Mouse (Mus musculus): ENCODE measurements at regions not wholly inside any gene's neighbourhood (a gene's known extent, or its start where the extent isn't known, plus 50 kb on each side); places are given as distances from the start of the nearest gene placed in this dataset.

DNA sequence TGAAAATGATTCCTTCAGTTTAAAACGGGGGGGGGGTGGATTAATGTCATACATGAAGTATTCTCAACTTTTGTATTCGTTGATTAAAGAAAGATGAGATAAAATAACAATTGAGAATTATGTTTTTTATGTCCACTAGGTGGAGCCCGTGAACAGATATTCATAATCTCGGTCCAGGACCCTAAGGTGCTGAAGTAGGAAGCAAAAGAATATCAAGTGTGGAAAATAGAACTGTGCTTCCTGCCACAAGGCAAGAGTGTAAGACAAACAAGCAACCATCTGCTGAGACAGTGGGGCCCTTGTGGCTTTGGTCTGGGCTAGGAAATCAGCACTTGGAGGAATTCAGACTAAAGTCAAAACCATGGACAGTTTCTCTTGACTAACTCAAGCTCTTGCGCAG, 50.9 kb upstream of the Kap start:
- no peak overlapping the region for H3K9ac ChIP-seq (ENCODE audit: low read length)
- no peak overlapping the region for H3K4me2 ChIP-seq
- no peaks in the 10 kb centered on the region for H3K9me3 ChIP-seq (ENCODE audit: control insufficient read depth, low read length)
- H3K4me3 ChIP-seq (ENCODE audit: low read depth, low read length), result no peak overlapping the region
- no peaks in the 10 kb centered on the region for H3K36me3 ChIP-seq (ENCODE audit: control insufficient read depth, insufficient read depth, low read length)
- no peaks in the 10 kb centered on the region for H3K27me3 ChIP-seq (ENCODE audit: control insufficient read depth, insufficient read depth, low read length)
- H3K4me1 ChIP-seq (ENCODE audit: control insufficient read depth, insufficient read depth, low read length), result no peaks in the 10 kb centered on the region
- DNase-seq (ENCODE audit: low spot score, missing footprints) (peak; percentile 85), ATAC-seq (ENCODE audit: low FRiP score) (no peak)
- H3K27ac ChIP-seq (ENCODE audit: low read depth, low read length), result no peak overlapping the region
- 35% methylated on average over 5 of the region's 5 CpGs for WGBS

DNA sequence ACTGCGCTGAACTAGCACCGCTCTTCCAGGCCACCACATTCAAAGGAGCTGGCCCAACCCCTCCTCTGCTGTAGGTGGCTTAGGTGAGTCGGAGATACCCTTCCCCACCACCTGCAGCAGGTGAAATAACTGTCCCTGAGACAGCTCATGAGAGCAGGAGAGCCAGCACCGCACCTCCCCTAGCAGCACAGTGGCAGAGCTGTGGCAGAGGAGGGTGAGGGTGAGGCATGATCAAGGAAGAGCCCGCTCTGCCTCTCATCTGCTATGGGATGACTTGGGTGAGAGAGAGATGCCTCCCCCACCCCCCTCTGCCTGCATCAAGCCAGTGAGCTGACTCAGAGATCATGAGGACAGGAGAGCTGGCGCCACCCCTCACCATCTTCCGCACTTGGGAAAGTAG, 81.1 kb upstream of the Kap start:
- Histone ChIP-seq H3K4me2 (no peak overlapping the region), H3K36me3 (ENCODE audit: control insufficient read depth, insufficient read depth, low read length) (no peaks in the 10 kb centered on the region), H3K27ac (ENCODE audit: low read depth, low read length) (no peak overlapping the region), H3K9me3 (ENCODE audit: control insufficient read depth, low read length) (no peaks in the 10 kb centered on the region), H3K27me3 (ENCODE audit: control insufficient read depth, insufficient read depth, low read length) (no peaks in the 10 kb centered on the region), H3K9ac (ENCODE audit: low read length) (no peak overlapping the region), H3K4me3 (ENCODE audit: low read depth, low read length) (no peak overlapping the region), H3K4me1 (ENCODE audit: control insufficient read depth, insufficient read depth, low read length) (no peaks in the 10 kb centered on the region)
- DNase-seq (ENCODE audit: low spot score, missing footprints) (no peak), ATAC-seq (ENCODE audit: low FRiP score) (no peak)
- whole genome bisulfite sequencing, result 86% methylated on average over 7 of the region's 7 CpGs

GRCm38 (mm10) chr6:133935671-133936070, 82.1 kb upstream of the Kap start:
- ATAC-seq (ENCODE audit: low FRiP score), result no peak
- WGBS, result 97% methylated on average over 2 of the region's 2 CpGs

GRCm38 (mm10) chr6:133959902-133960634, 75.4 kb upstream of the Etv6 start:
- ATAC-seq (ENCODE audit: low FRiP score) (0 out of 2 replicates have a peak, but pooled peaks have one; percentile 34), DNase-seq (ENCODE audit: low spot score, missing footprints) (no peak)
- Histone ChIP-seq H3K27ac (ENCODE audit: low read depth, low read length) (no peak overlapping the region), H3K4me2 (no peak overlapping the region), H3K4me3 (ENCODE audit: low read depth, low read length) (no peak overlapping the region), H3K9ac (ENCODE audit: low read length) (no peak overlapping the region), H3K9me3 (ENCODE audit: control insufficient read depth, low read length) (no peaks in the 10 kb centered on the region), H3K4me1 (ENCODE audit: control insufficient read depth, insufficient read depth, low read length) (no peaks in the 10 kb centered on the region), H3K36me3 (ENCODE audit: control insufficient read depth, insufficient read depth, low read length) (no peaks in the 10 kb centered on the region), H3K27me3 (ENCODE audit: control insufficient read depth, insufficient read depth, low read length) (no peaks in the 10 kb centered on the region)
- WGBS, result 83% methylated on average over 11 of the region's 11 CpGs

More at GRCm38 (mm10) chr6:133935671-133936070, 82.1 kb upstream of the Kap start:
- Histone ChIP-seq H3K9me3 (ENCODE audit: control insufficient read depth, low read length) (no peaks in the 10 kb centered on the region), H3K4me1 (ENCODE audit: control insufficient read depth, insufficient read depth, low read length) (no peaks in the 10 kb centered on the region), H3K27me3 (ENCODE audit: control insufficient read depth, insufficient read depth, low read length) (no peaks in the 10 kb centered on the region), H3K4me2 (no peak overlapping the region), H3K4me3 (ENCODE audit: low read depth, low read length) (no peak overlapping the region), H3K36me3 (ENCODE audit: control insufficient read depth, insufficient read depth, low read length) (no peaks in the 10 kb centered on the region), H3K27ac (ENCODE audit: low read depth, low read length) (no peak overlapping the region), H3K9ac (ENCODE audit: low read length) (no peak overlapping the region)
- DNase-seq (ENCODE audit: low spot score, missing footprints), result no peak

- peak; percentile 66 for ATAC-seq (ENCODE audit: low FRiP score)
- Histone ChIP-seq H3K9ac (ENCODE audit: low read length) (no peak overlapping the region), H3K4me2 (no peak overlapping the region), H3K9me3 (ENCODE audit: control insufficient read depth, low read length) (no peaks in the 10 kb centered on the region), H3K36me3 (ENCODE audit: control insufficient read depth, insufficient read depth, low read length) (no peaks in the 10 kb centered on the region), H3K4me1 (ENCODE audit: control insufficient read depth, insufficient read depth, low read length) (no peaks in the 10 kb centered on the region), H3K4me3 (ENCODE audit: low read depth, low read length) (no peak overlapping the region), H3K27ac (ENCODE audit: low read depth, low read length) (no peak overlapping the region), H3K27me3 (ENCODE audit: control insufficient read depth, insufficient read depth, low read length) (no peaks in the 10 kb centered on the region)
- DNase-seq (ENCODE audit: low spot score, missing footprints), result peak; percentile 94
- WGBS, result 28% methylated on average over 7 of the region's 7 CpGs
Observed at GRCm38 (mm10) chr6:133960713-133961112, 74.8 kb upstream of the Etv6 start.

GRCm38 (mm10) chr6:133962641-133963040, 72.9 kb upstream of the Etv6 start:
- Histone ChIP-seq H3K27ac (ENCODE audit: low read depth, low read length) (no peak overlapping the region), H3K9me3 (ENCODE audit: control insufficient read depth, low read length) (no peaks in the 10 kb centered on the region), H3K27me3 (ENCODE audit: control insufficient read depth, insufficient read depth, low read length) (no peaks in the 10 kb centered on the region), H3K4me3 (ENCODE audit: low read depth, low read length) (no peak overlapping the region), H3K4me1 (ENCODE audit: control insufficient read depth, insufficient read depth, low read length) (no peaks in the 10 kb centered on the region), H3K9ac (ENCODE audit: low read length) (no peak overlapping the region), H3K36me3 (ENCODE audit: control insufficient read depth, insufficient read depth, low read length) (no peaks in the 10 kb centered on the region), H3K4me2 (no peak overlapping the region)
- 88% methylated on average over 5 of the region's 5 CpGs for WGBS
- ATAC-seq (ENCODE audit: low FRiP score) (no peak), DNase-seq (ENCODE audit: low spot score, missing footprints) (no peak)

DNA sequence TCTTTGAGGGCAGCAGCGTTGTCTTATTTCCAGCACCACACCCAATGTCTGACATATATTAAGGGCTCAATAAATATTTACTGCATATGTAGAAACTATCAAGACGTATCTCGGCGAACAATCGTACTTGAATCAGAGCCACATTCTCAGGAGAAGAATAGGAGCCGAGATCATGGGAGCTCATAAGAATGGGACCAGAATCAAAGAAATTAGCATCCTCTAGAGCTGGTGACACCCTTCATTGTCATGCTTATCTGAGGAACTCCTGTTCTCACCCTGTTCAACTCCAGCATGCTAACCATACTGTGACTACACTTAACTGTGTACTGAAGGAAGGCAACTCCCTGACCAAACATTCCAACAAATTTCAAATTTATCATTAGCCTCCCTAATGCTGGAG, 72.2 kb upstream of the Etv6 start:
- no peak overlapping the region for H3K4me3 ChIP-seq (ENCODE audit: low read depth, low read length)
- H3K9me3 ChIP-seq (ENCODE audit: control insufficient read depth, low read length), result no peaks in the 10 kb centered on the region
- no peak overlapping the region for H3K9ac ChIP-seq (ENCODE audit: low read length)
- WGBS, result 79% methylated on average over 6 of the region's 6 CpGs
- H3K27me3 ChIP-seq (ENCODE audit: control insufficient read depth, insufficient read depth, low read length), result no peaks in the 10 kb centered on the region
- DNase-seq (ENCODE audit: low spot score, missing footprints) (no peak), ATAC-seq (ENCODE audit: low FRiP score) (no peak)
- H3K4me2 ChIP-seq, result no peak overlapping the region
- H3K27ac ChIP-seq (ENCODE audit: low read depth, low read length), result no peak overlapping the region
- no peaks in the 10 kb centered on the region for H3K4me1 ChIP-seq (ENCODE audit: control insufficient read depth, insufficient read depth, low read length)
- no peaks in the 10 kb centered on the region for H3K36me3 ChIP-seq (ENCODE audit: control insufficient read depth, insufficient read depth, low read length)

DNA sequence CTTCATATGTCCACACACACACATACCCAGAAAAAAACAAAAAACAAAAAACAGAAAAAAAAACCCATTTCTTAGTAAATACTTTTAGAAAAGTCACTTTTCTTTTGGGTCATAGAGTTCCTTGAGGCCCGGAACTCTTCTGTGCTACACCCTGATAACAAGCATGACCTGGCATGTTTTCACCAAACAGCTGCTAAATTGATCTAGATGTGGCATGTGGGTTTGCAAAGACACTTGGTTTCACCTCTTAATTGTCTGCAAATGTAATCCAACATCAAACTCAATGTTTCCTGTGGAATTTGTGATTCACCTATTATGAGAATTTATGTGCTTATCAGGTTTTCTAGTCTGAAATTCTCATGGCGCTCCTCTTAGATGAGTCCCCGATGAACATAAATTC, 68.2 kb upstream of the Etv6 start:
- WGBS, result 96% methylated on average over 3 of the region's 3 CpGs
- H3K9ac ChIP-seq (ENCODE audit: low read length), result no peak overlapping the region
- H3K4me2 ChIP-seq, result no peak overlapping the region
- no peak for DNase-seq (ENCODE audit: low spot score, missing footprints)
- H3K27ac ChIP-seq (ENCODE audit: low read depth, low read length), result no peak overlapping the region
- H3K36me3 ChIP-seq (ENCODE audit: control insufficient read depth, insufficient read depth, low read length), result no peaks in the 10 kb centered on the region
- no peak overlapping the region for H3K4me3 ChIP-seq (ENCODE audit: low read depth, low read length)
- no peaks in the 10 kb centered on the region for H3K9me3 ChIP-seq (ENCODE audit: control insufficient read depth, low read length)
- no peaks in the 10 kb centered on the region for H3K4me1 ChIP-seq (ENCODE audit: control insufficient read depth, insufficient read depth, low read length)
- H3K27me3 ChIP-seq (ENCODE audit: control insufficient read depth, insufficient read depth, low read length), result no peaks in the 10 kb centered on the region
- ATAC-seq (ENCODE audit: low FRiP score), result no peak

DNA sequence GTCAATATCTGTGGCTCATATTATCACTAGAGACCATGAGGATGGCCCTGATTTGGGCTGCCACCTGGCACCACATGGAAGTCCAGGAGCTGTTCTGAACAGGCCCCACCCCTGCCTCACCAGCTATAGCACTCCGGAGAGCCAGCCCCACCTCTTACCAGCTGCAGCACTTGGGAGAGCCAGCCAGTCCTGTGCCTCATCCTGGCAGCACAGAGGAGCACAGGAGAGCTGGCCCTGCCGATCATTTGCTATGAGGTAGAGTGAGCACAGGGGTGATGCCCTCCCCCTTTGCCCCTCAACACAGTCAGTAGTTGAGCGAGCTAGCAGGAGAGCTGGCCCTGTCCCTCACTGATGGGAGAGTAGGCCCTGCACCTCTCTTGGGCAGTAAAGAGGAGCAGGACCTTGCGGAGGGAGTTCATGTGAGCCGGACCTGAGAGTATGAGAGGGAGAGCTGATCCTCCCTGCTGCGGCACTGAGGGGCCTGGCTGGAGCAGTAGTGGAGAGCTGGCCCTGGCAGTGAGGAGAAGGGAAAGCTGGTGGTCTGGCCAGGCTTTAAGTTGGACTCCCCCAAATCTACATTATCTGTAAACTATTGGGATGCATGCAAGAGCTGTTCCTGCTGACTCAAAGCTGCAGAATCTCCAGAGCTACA, 63.3 kb upstream of the Etv6 start:
- Histone ChIP-seq H3K36me3 (ENCODE audit: control insufficient read depth, insufficient read depth, low read length) (no peaks in the 10 kb centered on the region), H3K4me3 (ENCODE audit: low read depth, low read length) (no peak overlapping the region), H3K4me1 (ENCODE audit: control insufficient read depth, insufficient read depth, low read length) (no peaks in the 10 kb centered on the region), H3K9me3 (ENCODE audit: control insufficient read depth, low read length) (no peaks in the 10 kb centered on the region), H3K27me3 (ENCODE audit: control insufficient read depth, insufficient read depth, low read length) (no peaks in the 10 kb centered on the region), H3K27ac (ENCODE audit: low read depth, low read length) (no peak overlapping the region), H3K4me2 (no peak overlapping the region), H3K9ac (ENCODE audit: low read length) (no peak overlapping the region)
- no peak for DNase-seq (ENCODE audit: low spot score, missing footprints)
- no peak for ATAC-seq (ENCODE audit: low FRiP score)
- WGBS, result 82% methylated on average over 6 of the region's 6 CpGs
